Mouse (Mus musculus): Measurements from ENCODE around the gene Rab14. TPM values are rescaled to one million over a fixed set of nuclear protein-coding genes. Genes with fewer than 3 reads are reported as not detected.

The Rab14 gene
- 115 TPM for polyA plus RNA-seq (2014; fragmentation: Illumina TruSeq; extraction: RNeasy Lipid Tissue Mini Kit (QIAGEN cat#74804); ENCODE audit: low read depth, low replicate concordance)

DNA sequence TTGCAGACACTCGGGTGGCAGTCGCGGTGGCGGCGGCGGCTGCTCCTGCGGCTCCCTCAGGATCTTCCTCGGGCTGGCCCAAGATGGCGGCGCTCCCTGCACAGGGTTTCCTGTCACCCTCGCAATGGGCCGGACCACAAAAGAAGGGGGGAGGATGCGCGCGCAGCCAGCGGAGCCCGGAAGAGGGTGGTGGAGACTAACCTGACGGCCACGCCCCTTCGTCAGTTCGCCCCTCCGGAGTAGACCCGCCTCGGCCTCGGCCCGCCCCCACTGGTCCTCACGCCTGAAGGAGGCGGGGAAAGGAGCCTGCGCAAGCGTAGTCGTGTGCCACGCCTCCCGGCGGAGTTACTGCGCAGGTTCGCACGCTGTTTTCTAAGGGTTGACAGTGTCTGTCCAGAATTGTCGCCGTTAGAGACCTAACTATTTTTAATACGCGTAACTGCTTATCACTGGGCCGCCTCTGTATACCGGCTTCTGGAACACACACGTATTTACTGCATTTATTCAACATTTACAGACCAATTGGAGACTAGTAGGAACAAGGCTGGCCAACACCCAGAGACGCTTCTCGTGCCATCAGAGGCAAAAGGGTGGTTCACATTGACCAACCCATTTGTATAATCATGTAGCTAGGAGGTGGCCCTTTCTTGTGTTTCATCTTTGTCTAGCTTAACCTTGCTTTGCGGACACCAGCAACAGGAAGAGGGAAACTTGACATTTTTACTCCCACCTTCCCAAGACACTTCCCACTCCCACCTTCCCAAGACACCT lies at the start of gene Rab14:
Gene Rab14, minus strand, starts transcription at position 223 of the 771 bp plus-strand sequence.

Other genes starting within 250 kb of the Rab14 start
- gene Traf1, start 239.3 kb downstream of the Rab14 start, polyA plus RNA-seq (2014; fragmentation: Illumina TruSeq; extraction: RNeasy Lipid Tissue Mini Kit (QIAGEN cat#74804); ENCODE audit: low read depth, low replicate concordance): 1.2 TPM
- not detected for gene Hc, start 139.7 kb downstream of the Rab14 start, polyA plus RNA-seq (2014; fragmentation: Illumina TruSeq; extraction: RNeasy Lipid Tissue Mini Kit (QIAGEN cat#74804); ENCODE audit: low read depth, low replicate concordance)
- 0.58 TPM for gene AI182371, start 99.6 kb downstream of the Rab14 start, polyA plus RNA-seq (2014; fragmentation: Illumina TruSeq; extraction: RNeasy Lipid Tissue Mini Kit (QIAGEN cat#74804); ENCODE audit: low read depth, low replicate concordance)
- 12.3 TPM for gene Cntrl, start 91.6 kb downstream of the Rab14 start, polyA plus RNA-seq (2014; fragmentation: Illumina TruSeq; extraction: RNeasy Lipid Tissue Mini Kit (QIAGEN cat#74804); ENCODE audit: low read depth, low replicate concordance)
- 1,303 TPM for gene Gsn, start 55.3 kb upstream of the Rab14 start, polyA plus RNA-seq (2014; fragmentation: Illumina TruSeq; extraction: RNeasy Lipid Tissue Mini Kit (QIAGEN cat#74804); ENCODE audit: low read depth, low replicate concordance)
- 106 TPM for gene Stom, start 135.9 kb upstream of the Rab14 start, polyA plus RNA-seq (2014; fragmentation: Illumina TruSeq; extraction: RNeasy Lipid Tissue Mini Kit (QIAGEN cat#74804); ENCODE audit: low read depth, low replicate concordance)
- gene 4930568D16Rik, start 166.6 kb upstream of the Rab14 start, polyA plus RNA-seq (2014; fragmentation: Illumina TruSeq; extraction: RNeasy Lipid Tissue Mini Kit (QIAGEN cat#74804); ENCODE audit: low read depth, low replicate concordance): not detected
- gene 4930402F06Rik, start 196.1 kb upstream of the Rab14 start, polyA plus RNA-seq (2014; fragmentation: Illumina TruSeq; extraction: RNeasy Lipid Tissue Mini Kit (QIAGEN cat#74804); ENCODE audit: low read depth, low replicate concordance): not detected